Mouse (Mus musculus): ENCODE measurements around the gene Ggt5. TPM values are rescaled to one million over a fixed set of nuclear protein-coding genes. Genes with fewer than 3 reads are reported as not detected.

Ggt5 gene
- total and polyA plus RNA-seq, 2 experiments from 2014 or later = 2.6 to 4.3 TPM

DNA sequence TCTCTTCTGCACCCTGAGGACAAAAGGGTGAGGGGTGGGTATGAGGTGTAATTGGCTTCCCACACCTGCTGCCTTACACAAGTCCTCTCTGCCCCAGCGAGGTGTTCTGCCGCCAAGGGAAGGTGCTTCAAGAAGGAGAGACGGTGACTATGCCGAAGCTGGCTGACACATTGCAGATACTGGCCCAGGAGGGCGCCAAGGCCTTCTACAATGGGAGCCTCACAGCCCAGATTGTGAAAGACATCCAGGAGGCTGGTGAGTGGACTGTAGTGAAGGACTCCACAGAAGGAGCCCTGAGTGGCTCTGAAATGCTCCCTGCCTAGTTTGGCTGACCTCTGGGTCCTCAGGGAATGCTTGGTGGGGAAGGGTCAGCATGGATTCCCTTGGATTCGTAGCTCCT is 10.0 kb upstream of the Ggt5 start:
- no peak for TF ChIP-seq CTCF (IDR thresholded peaks at IDR 0.05; ENCODE audit: low read depth)
- H3K4me3 ChIP-seq (ENCODE audit: low read depth, low read length) = no peak overlapping the region
- 90% methylated on average over 6 of the region's 6 CpGs for whole genome bisulfite sequencing
- no peak overlapping the region for H3K4me2 ChIP-seq (ENCODE audit: low read depth)
- no peak overlapping the region for H3K27ac ChIP-seq (ENCODE audit: low read depth, low read length)
- H3K4me1 ChIP-seq (ENCODE audit: insufficient read depth) = no peaks in the 10 kb centered on the region
- no peak for DNase-seq
- ATAC-seq = no peak
- no peaks in the 10 kb centered on the region for H3K36me3 ChIP-seq (ENCODE audit: insufficient read depth)
- no peak overlapping the region for H3K9ac ChIP-seq
- no peaks in the 10 kb centered on the region for H3K9me3 ChIP-seq (ENCODE audit: low read length)
- H3K27me3 ChIP-seq (ENCODE audit: insufficient read depth, low read length) = no peaks in the 10 kb centered on the region

DNA sequence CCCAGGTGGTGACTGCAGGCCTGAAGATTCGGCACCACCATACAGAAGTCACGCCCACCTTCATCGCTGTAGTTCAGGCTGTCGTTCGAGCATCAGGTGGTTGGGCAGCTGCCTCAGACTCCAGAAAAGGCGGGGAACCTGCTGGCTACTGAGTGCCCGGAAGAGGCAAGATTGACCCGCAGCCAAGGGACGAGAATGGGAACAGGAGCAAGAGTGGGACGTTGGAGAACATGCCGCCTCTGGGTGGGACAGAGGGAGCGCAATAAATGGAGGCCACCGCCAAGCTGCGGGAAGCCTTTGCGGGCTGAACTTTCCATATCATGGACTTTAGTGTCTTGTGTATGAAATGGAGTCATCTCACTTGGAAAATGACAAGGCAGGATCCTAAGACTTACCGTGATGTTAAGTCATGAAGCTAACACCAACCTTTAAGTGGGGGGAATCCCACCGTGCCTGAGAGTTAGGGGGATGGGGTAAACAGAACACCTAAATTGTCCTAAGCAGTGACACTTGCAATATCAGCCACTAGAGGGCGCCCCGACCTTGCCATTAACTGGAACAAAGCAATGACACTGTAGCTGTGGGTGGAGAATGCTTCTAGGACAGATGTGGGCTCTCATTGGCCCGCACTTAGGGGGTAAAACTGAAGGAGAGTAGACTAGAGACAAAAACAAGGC is 3.1 kb upstream of the Ggt5 start:
- no peaks in the 10 kb centered on the region for H3K9me3 ChIP-seq (ENCODE audit: low read length)
- H3K4me1 ChIP-seq (ENCODE audit: insufficient read depth) = no peaks in the 10 kb centered on the region
- H3K4me2 ChIP-seq (ENCODE audit: low read depth) = peak overlapping the region; percentile 11
- TF ChIP-seq CTCF (IDR thresholded peaks at IDR 0.05; ENCODE audit: low read depth) = peak; percentile 97
- H3K36me3 ChIP-seq (ENCODE audit: insufficient read depth) = no peaks in the 10 kb centered on the region
- peak; percentile 95 for ATAC-seq
- no peak overlapping the region for H3K4me3 ChIP-seq (ENCODE audit: low read depth, low read length)
- no peak overlapping the region for H3K9ac ChIP-seq
- 27% methylated on average over 20 of the region's 20 CpGs for WGBS
- no peak overlapping the region for H3K27ac ChIP-seq (ENCODE audit: low read depth, low read length)
- peak; percentile 93 for DNase-seq
- no peaks in the 10 kb centered on the region for H3K27me3 ChIP-seq (ENCODE audit: insufficient read depth, low read length)

DNA sequence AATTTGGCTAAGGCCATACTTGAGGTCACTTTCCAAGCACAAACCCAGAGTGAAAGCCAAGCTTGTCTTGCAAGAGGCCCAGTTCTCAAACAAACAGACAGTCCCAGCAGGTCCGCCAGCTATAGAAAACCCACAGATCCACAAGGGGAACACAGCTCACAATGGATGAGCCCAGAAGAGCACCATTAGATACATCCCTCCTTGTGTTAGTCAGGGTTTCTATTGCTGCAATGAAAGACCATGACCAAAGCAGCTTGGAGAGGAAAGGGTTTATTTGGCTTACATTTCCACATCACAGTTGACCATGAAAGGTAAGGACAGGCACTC is 2.6 kb upstream of the Ggt5 start:
- Histone ChIP-seq H3K27me3 (ENCODE audit: insufficient read depth, low read length) (no peaks in the 10 kb centered on the region), H3K27ac (ENCODE audit: low read depth, low read length) (no peak overlapping the region), H3K4me3 (ENCODE audit: low read depth, low read length) (no peak overlapping the region), H3K4me1 (ENCODE audit: insufficient read depth) (no peaks in the 10 kb centered on the region), H3K9me3 (ENCODE audit: low read length) (no peaks in the 10 kb centered on the region), H3K4me2 (ENCODE audit: low read depth) (no peak overlapping the region), H3K9ac (no peak overlapping the region), H3K36me3 (ENCODE audit: insufficient read depth) (no peaks in the 10 kb centered on the region)
- TF ChIP-seq CTCF (IDR thresholded peaks at IDR 0.05; ENCODE audit: low read depth) = no peak
- peak; percentile 53 for ATAC-seq
- DNase-seq = no peak
- 89% methylated on average over 1 of the region's 1 CpGs for WGBS

DNA sequence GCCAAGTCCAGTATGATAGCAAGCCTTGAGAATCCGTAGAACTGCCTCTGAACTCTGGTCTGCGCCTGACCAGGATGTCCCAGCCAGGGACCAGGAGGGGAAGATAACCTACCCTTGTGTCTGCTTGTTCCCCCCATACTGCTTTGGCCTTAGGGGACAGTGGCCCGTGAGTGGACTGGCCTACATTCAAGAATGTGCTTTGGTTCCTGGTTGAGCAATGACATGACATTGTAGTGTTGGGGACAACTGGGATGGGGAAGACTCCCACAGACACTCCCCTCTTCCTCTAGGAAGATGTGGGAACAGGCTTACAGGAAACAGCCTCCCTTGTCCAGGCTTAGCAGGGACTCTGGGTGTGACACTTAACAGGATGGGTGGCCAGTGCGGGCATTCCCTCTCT is 1.4 kb upstream of the Ggt5 start:
- DNase-seq = no peak
- no peaks in the 10 kb centered on the region for H3K4me1 ChIP-seq (ENCODE audit: insufficient read depth)
- WGBS = 93% methylated on average over 4 of the region's 4 CpGs
- TF ChIP-seq CTCF (IDR thresholded peaks at IDR 0.05; ENCODE audit: low read depth) = no peak
- H3K9me3 ChIP-seq (ENCODE audit: low read length) = no peaks in the 10 kb centered on the region
- H3K27ac ChIP-seq (ENCODE audit: low read depth, low read length) = no peak overlapping the region
- no peaks in the 10 kb centered on the region for H3K27me3 ChIP-seq (ENCODE audit: insufficient read depth, low read length)
- ATAC-seq = no peak
- no peaks in the 10 kb centered on the region for H3K36me3 ChIP-seq (ENCODE audit: insufficient read depth)
- H3K4me3 ChIP-seq (ENCODE audit: low read depth, low read length) = no peak overlapping the region
- no peak overlapping the region for H3K4me2 ChIP-seq (ENCODE audit: low read depth)
- no peak overlapping the region for H3K9ac ChIP-seq

DNA sequence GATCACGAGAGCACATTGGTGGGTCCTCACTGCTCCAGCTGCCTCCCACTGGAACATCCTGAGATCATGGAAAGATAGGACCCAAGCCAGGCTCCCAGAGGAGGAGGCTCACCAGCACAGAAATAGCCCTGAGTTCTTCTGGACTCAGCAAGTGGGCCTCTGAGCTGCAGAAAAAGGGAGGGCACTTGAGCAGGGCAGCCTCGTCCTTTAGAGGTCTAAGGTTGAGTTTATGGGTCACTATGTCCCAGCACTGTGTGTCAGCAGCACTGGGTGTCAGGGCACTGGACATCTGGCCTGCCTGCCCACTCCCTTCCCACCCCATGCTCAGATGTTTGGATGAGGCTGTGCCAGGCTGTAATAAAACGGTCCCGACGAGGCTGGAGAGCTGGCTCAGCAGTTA is 804 bp upstream of the Ggt5 start:
- 77% methylated on average over 5 of the region's 5 CpGs for WGBS
- H3K36me3 ChIP-seq (ENCODE audit: insufficient read depth) = no peaks in the 10 kb centered on the region
- no peak overlapping the region for H3K9ac ChIP-seq
- DNase-seq (no peak), ATAC-seq (no peak)
- TF ChIP-seq CTCF (IDR thresholded peaks at IDR 0.05; ENCODE audit: low read depth) = no peak
- H3K4me2 ChIP-seq (ENCODE audit: low read depth) = no peak overlapping the region
- H3K27me3 ChIP-seq (ENCODE audit: insufficient read depth, low read length) = no peaks in the 10 kb centered on the region
- H3K4me3 ChIP-seq (ENCODE audit: low read depth, low read length) = no peak overlapping the region
- H3K4me1 ChIP-seq (ENCODE audit: insufficient read depth) = no peaks in the 10 kb centered on the region
- no peak overlapping the region for H3K27ac ChIP-seq (ENCODE audit: low read depth, low read length)
- no peaks in the 10 kb centered on the region for H3K9me3 ChIP-seq (ENCODE audit: low read length)

DNA sequence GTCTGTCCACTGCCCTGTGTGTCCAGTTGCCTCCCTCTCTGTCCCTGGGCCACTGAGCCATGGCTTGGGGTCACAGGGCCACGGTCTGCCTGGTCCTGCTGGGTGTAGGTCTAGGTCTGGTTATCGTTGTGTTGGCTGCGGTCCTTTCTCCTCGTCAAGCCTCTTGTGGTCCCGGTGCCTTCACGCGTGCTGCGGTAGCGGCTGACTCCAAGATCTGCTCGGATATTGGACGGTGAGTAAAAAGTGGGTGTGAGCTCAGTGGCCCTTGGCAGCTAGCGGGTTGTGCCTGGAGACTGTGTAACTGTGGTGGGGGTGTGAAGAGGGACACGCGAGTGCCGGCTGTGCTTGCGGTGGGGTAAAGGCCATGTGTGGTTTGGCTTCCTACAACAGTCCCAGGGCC is 511 bp downstream of the Ggt5 start:
- no peak overlapping the region for H3K4me2 ChIP-seq (ENCODE audit: low read depth)
- no peaks in the 10 kb centered on the region for H3K9me3 ChIP-seq (ENCODE audit: low read length)
- no peaks in the 10 kb centered on the region for H3K4me1 ChIP-seq (ENCODE audit: insufficient read depth)
- no peaks in the 10 kb centered on the region for H3K27me3 ChIP-seq (ENCODE audit: insufficient read depth, low read length)
- no peak overlapping the region for H3K9ac ChIP-seq
- no peak for TF ChIP-seq CTCF (IDR thresholded peaks at IDR 0.05; ENCODE audit: low read depth)
- WGBS = 78% methylated on average over 16 of the region's 16 CpGs
- no peak for ATAC-seq
- H3K36me3 ChIP-seq (ENCODE audit: insufficient read depth) = no peaks in the 10 kb centered on the region
- no peak overlapping the region for H3K27ac ChIP-seq (ENCODE audit: low read depth, low read length)
- DNase-seq = no peak
- no peak overlapping the region for H3K4me3 ChIP-seq (ENCODE audit: low read depth, low read length)

DNA sequence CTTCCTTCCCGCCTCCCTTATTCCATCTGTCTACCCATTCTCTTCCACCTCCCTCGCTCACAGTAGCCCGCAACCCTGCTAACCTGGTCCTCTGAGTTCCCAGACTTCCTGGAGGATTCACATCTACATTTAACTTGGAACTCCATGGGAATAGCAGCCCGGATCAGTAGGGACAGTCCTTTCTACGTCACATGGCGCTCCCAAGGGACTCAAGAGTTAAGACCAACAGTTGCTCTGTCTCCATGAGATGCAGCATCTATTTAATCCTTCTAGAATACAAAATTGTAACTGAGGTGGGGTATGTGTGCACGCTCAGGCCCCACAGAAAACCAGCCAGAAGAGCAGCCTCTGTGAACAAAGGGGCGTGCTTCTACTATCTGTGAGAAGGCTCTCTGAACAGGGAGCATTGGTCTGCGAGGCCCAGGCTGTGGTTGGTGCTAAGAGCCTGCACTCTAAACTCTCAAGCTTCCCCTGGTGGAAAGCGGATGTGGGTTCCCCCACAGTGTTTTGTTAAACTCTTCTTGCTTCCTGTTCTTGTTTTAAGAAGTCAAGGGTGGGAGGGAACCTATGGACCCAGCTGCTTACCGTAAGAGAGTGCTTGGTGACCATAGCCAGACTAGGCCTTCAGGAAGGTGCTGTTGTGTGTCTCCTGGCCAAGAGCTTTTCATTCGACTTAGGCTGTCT is 2.2 kb downstream of the Ggt5 start:
- H3K4me1 ChIP-seq (ENCODE audit: insufficient read depth) = no peaks in the 10 kb centered on the region
- no peaks in the 10 kb centered on the region for H3K9me3 ChIP-seq (ENCODE audit: low read length)
- H3K27me3 ChIP-seq (ENCODE audit: insufficient read depth, low read length) = no peaks in the 10 kb centered on the region
- H3K9ac ChIP-seq = no peak overlapping the region
- no peak for TF ChIP-seq CTCF (IDR thresholded peaks at IDR 0.05; ENCODE audit: low read depth)
- no peak for DNase-seq
- no peaks in the 10 kb centered on the region for H3K36me3 ChIP-seq (ENCODE audit: insufficient read depth)
- no peak overlapping the region for H3K4me2 ChIP-seq (ENCODE audit: low read depth)
- no peak overlapping the region for H3K27ac ChIP-seq (ENCODE audit: low read depth, low read length)
- no peak for ATAC-seq
- WGBS = 83% methylated on average over 12 of the region's 12 CpGs
- H3K4me3 ChIP-seq (ENCODE audit: low read depth, low read length) = no peak overlapping the region
